Mouse (Mus musculus) ES-Bruce4 (cell line): Measurements from ENCODE around the gene Anxa9. TPM values are rescaled to one million over a fixed set of nuclear protein-coding genes. Genes with fewer than 3 reads are reported as not detected.

Experiments used
- H3K27ac ChIP-seq: 2 replicates; pipeline ENCODE4 v1.5.1; 2012; ENCODE audit warnings: low read length, inconsistent platforms; ENCODE audit not compliant: insufficient read depth
- H3K27me3 ChIP-seq: 2 replicates; pipeline ENCODE4 v1.6.1; 2012; ENCODE audit warnings: mild to moderate bottlenecking, low read length, inconsistent platforms; ENCODE audit not compliant: control insufficient read depth, poor library complexity, insufficient read depth, severe bottlenecking
- H3K36me3 ChIP-seq: 2 replicates; pipeline ENCODE4 v1.6.1; 2012; ENCODE audit warnings: inconsistent platforms, mild to moderate bottlenecking, low read length, moderate library complexity; ENCODE audit not compliant: control insufficient read depth, poor library complexity, insufficient read depth, severe bottlenecking
- H3K4me1 ChIP-seq: one replicate; pipeline ENCODE4 v1.8.1; 2011; ENCODE audit warnings: low read length; ENCODE audit not compliant: control insufficient read depth, insufficient read depth
- H3K4me3 ChIP-seq: 2 replicates; pipeline ENCODE4 v1.5.1; 2011; ENCODE audit warnings: low read depth, mild to moderate bottlenecking, low read length
- H3K9ac ChIP-seq: 2 replicates; pipeline ENCODE4 v1.6.1; 2012; ENCODE audit warnings: low read depth, mild to moderate bottlenecking, inconsistent platforms; ENCODE audit not compliant: poor library complexity, severe bottlenecking
- H3K9me3 ChIP-seq: replicated peaks from 2 replicates; pipeline ENCODE4 v1.6.1; 2012; ENCODE audit warnings: mild to moderate bottlenecking, low read length, inconsistent platforms; ENCODE audit not compliant: control insufficient read depth, poor library complexity, insufficient read depth, severe bottlenecking
- CTCF ChIP-seq: IDR thresholded peaks from one replicate; pipeline ENCODE4 v1.8.1; 2011; ENCODE audit warnings: low read depth, low read length
- EP300 ChIP-seq: IDR thresholded peaks from 2 replicates; pipeline ENCODE4 v1.6.1; 2011; ENCODE audit warnings: low read depth, low read length; ENCODE audit not compliant: insufficient read depth
- POLR2A ChIP-seq: IDR thresholded peaks from one replicate; pipeline ENCODE4 v1.8.1; 2011; ENCODE audit warnings: low read length; ENCODE audit not compliant: insufficient read depth
- polyA plus RNA-seq: library from polyadenylated mRNA; stranded (reverse); fragments of >200 nt; gene quantifications from 2 replicates; pipeline ENCODE4 v1.2.4, GENCODE M21; 2011; ENCODE audit warnings: low read depth; ENCODE audit not compliant: missing spikeins, insufficient read depth, insufficient read length

Anxa9 gene
- polyA plus RNA-seq, 1 experiment: 1.9 TPM

GRCm38 (mm10) chr3:95284501-95285281 is 22.3 kb downstream of the Anxa9 start:
- H3K27me3 ChIP-seq: no peaks in the 10 kb centered on the region
- peaks cover 10% of the 10 kb centered on the region for H3K36me3 ChIP-seq
- peak overlapping the region; percentile 65; the same call in 1 of the 2 replicates for H3K9ac ChIP-seq

DNA sequence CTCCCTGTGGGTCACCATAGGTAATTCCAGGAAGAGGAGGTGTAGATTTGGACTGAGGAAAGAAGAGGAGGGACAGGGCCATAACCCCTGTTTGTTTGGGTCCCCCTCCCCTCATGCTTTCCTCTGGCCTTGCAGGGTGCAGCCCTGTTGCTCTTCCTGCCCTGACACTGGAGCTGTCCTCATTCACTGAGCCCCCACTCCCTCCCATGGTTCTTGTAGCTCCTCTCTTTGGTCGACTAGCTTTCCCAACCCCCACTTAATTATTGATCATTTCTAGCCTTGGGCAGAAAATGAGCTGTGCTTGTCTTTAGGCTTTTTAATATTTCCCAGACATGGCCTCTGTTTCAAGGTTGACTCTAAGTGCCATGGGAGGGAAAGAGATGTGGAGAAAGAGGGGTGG is 22.9 kb downstream of the Anxa9 start:
- Histone ChIP-seq H3K36me3 (peaks cover 10% of the 10 kb centered on the region), H3K9me3 (no peaks in the 10 kb centered on the region), H3K4me1 (no peaks in the 10 kb centered on the region), H3K27me3 (no peaks in the 10 kb centered on the region), H3K9ac (peak overlapping the region; percentile 65; the same call in 1 of the 2 replicates), H3K4me3 (peak overlapping the region; percentile 6; the same call in 1 of the 2 replicates), H3K27ac (peak overlapping the region; percentile 95; the same call in 1 of the 2 replicates)
- TF ChIP-seq EP300 (no peak), POLR2A (no peak), CTCF (no peak)

More at GRCm38 (mm10) chr3:95284501-95285281, 22.3 kb downstream of the Anxa9 start:
- no peak for TF ChIP-seq EP300
- no peak for TF ChIP-seq POLR2A
- Histone ChIP-seq H3K4me1 (no peaks in the 10 kb centered on the region), H3K27ac (no peak overlapping the region), H3K4me3 (no peak overlapping the region), H3K9me3 (no peaks in the 10 kb centered on the region)

DNA sequence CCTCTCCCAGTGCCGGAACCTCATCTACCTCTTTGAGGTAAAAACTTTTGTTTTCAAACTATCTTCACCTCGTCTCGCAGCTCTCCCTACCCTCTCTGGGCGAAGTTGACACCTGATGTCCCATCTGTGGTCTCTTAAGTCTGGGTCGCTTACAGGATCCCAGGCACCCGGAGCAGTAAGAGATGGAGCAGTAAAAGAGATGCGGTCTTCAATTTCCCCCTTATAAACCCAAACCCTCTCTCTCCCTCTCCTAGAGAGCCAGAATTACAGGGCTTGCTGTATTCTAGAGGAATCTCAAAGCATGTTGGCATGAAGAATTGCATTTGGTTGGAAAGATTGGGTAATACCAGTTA is 23.4 kb downstream of the Anxa9 start:
- H3K27me3 ChIP-seq: no peaks in the 10 kb centered on the region
- H3K27ac ChIP-seq: peak overlapping the region; percentile 95
- peak overlapping the region; percentile 65 for H3K9ac ChIP-seq
- no peak for TF ChIP-seq POLR2A
- H3K4me1 ChIP-seq: no peaks in the 10 kb centered on the region
- H3K36me3 ChIP-seq: peaks cover 8% of the 10 kb centered on the region
- peak overlapping the region; percentile 70 for H3K4me3 ChIP-seq
- H3K9me3 ChIP-seq: no peaks in the 10 kb centered on the region

DNA sequence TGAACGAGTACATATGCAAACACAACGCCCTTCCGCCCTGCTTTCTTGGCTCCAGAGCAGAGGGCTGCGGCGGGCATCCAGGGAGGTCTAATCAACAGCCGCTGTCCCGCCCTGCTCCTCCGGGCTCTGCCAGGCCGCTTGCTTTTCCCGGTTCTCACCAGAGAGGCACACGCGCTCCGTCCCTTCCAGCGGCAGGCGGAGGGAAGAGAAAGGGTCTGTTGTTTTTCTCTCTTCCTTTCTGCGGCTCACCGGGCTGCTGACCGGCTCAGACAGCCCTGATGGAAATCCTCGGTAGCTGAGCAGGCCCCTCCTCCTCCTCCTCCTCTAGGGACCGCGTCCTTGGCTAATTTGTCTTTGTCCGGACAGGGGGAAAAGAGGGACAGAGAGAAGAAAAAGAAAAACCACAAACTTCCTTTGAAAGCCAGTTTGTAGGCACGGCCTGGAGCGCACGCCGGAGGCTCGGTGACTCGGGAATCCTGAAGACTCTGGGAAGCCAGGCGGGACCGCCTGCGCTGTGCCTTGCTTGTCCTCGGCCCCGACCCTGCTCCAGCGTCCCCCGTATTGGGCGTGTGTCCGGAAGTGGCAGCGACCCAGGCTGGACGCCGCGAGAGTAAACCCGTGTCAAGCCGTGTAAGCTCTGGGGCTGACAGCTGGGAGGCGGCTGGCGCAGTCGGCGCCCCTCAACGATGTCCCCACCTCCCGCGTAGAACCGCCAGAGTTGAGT is 23.9 kb downstream of the Anxa9 start:
- peaks cover 2% of the 10 kb centered on the region; the same call in 1 of the 2 replicates for H3K36me3 ChIP-seq
- peak overlapping the region; percentile 95 for H3K27ac ChIP-seq
- no peaks in the 10 kb centered on the region for H3K27me3 ChIP-seq
- H3K4me1 ChIP-seq: no peaks in the 10 kb centered on the region
- peak overlapping the region; percentile 70 for H3K4me3 ChIP-seq
- no peaks in the 10 kb centered on the region for H3K9me3 ChIP-seq
- H3K9ac ChIP-seq: peak overlapping the region; percentile 65
- TF ChIP-seq POLR2A (no peak), EP300 (peak; percentile 45; the same call in 1 of the 2 replicates), CTCF (no peak)

DNA sequence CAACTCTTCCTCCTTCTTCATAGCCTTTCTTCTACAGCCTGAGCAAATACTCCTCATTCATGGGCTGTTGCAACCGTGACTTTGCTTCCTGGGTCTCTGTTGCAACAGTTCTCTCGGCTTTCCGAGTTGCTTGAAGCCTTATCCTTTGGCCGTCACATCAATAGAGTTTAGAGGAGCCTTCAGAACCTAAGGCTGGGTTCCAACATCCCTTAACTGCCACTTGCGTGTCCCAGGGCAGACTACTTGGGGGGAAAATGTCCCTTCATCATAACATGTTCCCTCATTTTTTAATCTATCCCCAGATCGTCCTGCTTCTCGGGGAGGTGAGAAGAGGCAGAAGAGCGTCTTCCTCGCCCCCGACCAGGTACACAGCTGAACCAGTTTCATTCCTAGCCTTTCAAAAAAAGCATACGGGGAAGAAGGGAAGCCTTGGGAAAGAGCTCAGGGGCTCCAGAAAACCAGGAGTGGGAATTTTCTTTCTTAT is 24.6 kb downstream of the Anxa9 start:
- H3K9me3 ChIP-seq: no peaks in the 10 kb centered on the region
- H3K27ac ChIP-seq: peak overlapping the region; percentile 95
- no peak for TF ChIP-seq CTCF
- no peaks in the 10 kb centered on the region for H3K36me3 ChIP-seq
- no peaks in the 10 kb centered on the region for H3K4me1 ChIP-seq
- no peaks in the 10 kb centered on the region for H3K27me3 ChIP-seq
- H3K4me3 ChIP-seq: peak overlapping the region; percentile 70
- peak overlapping the region; percentile 65 for H3K9ac ChIP-seq
